Mouse (Mus musculus) mouse embryonic stem cell (cell line): ENCODE results near the gene Hyou1.
"Not testable (repeated sequence)": the region's sequence is repeated elsewhere in the genome, so short reads cannot be mapped to it uniquely, and the experiment has no call there.

Experiments used
- in situ Hi-C, 2 experiments: fragments of 300-500 bp; cut with MboI; formaldehyde crosslinking; loops; 1 replicate in 1 of 2; 3 replicates in 1 of 2; pipeline ENCODE4 v1.14.3; 2019 to 2020; ENCODE audit warnings: low sequenced_read_pairs in 2 of 2, low pct_unique_long_range_greater_than_20kb in 1 of 2, mixed read lengths in 1 of 2; ENCODE audit not compliant: unreplicated experiment in 1 of 2

The Hyou1 gene

GRCm38 (mm10) chr9:44379054-44379834, at the start of gene Hyou1:
Gene Hyou1, plus strand, starts transcription at chr9:44379490.
- in situ Hi-C loops = no loop called here

- in situ Hi-C loops = no loop called here
Measured at GRCm38 (mm10) chr9:44330736-44331135, 48.6 kb upstream of the Hyou1 start.

GRCm38 (mm10) chr9:44332918-44333638, 46.2 kb upstream of the Hyou1 start:
- in situ Hi-C loops = no loop called here

- in situ Hi-C loops = no loop called here
Measured at GRCm38 (mm10) chr9:44334396-44335330, 44.6 kb upstream of the Hyou1 start, which contains the start of gene H2afx. Gene H2afx, plus strand, starts transcription at chr9:44334694.

- in situ Hi-C loops = no loop called here
Measured at GRCm38 (mm10) chr9:44335331-44336092, 43.8 kb upstream of the Hyou1 start.

- in situ Hi-C loops = no loop called here
Measured at GRCm38 (mm10) chr9:44336093-44336406, 43.2 kb upstream of the Hyou1 start.

- in situ Hi-C loops = not testable (repeated sequence)
Measured at GRCm38 (mm10) chr9:44336513-44336912, 42.8 kb upstream of the Hyou1 start.

GRCm38 (mm10) chr9:44336964-44337363, 42.3 kb upstream of the Hyou1 start:
- in situ Hi-C loops = no loop called here

GRCm38 (mm10) chr9:44337436-44338169, 41.7 kb upstream of the Hyou1 start:
- in situ Hi-C loops = no loop called here

GRCm38 (mm10) chr9:44338574-44338973, 40.7 kb upstream of the Hyou1 start:
- in situ Hi-C loops = no loop called here

- in situ Hi-C loops = no loop called here
Measured at GRCm38 (mm10) chr9:44341487-44341886, 37.8 kb upstream of the Hyou1 start.

GRCm38 (mm10) chr9:44342173-44342572, 37.1 kb upstream of the Hyou1 start:
- in situ Hi-C loops = no loop called here

GRCm38 (mm10) chr9:44342605-44343004, 36.7 kb upstream of the Hyou1 start:
- in situ Hi-C loops = no loop called here

- in situ Hi-C loops = no loop called here
Measured at GRCm38 (mm10) chr9:44343290-44343689, 36.0 kb upstream of the Hyou1 start.

- in situ Hi-C loops = no loop called here
Measured at GRCm38 (mm10) chr9:44343781-44344421, 35.4 kb upstream of the Hyou1 start, which contains the start of gene Hmbs. Gene Hmbs, minus strand, starts transcription at chr9:44344228.

GRCm38 (mm10) chr9:44345570-44346433, 33.5 kb upstream of the Hyou1 start:
- in situ Hi-C loops = no loop called here
